Mouse (Mus musculus): Measurements from ENCODE around the gene Pphln1. TPM values are rescaled to one million over a fixed set of nuclear protein-coding genes. Genes with fewer than 3 reads are reported as not detected.
"Not testable (repeated sequence)": the region's sequence is repeated elsewhere in the genome, so short reads cannot be mapped to it uniquely, and the experiment has no call there.

The Pphln1 gene
- polyA plus RNA-seq (2012; rRNA removed) = 2.3 TPM in 2 replicates

DNA sequence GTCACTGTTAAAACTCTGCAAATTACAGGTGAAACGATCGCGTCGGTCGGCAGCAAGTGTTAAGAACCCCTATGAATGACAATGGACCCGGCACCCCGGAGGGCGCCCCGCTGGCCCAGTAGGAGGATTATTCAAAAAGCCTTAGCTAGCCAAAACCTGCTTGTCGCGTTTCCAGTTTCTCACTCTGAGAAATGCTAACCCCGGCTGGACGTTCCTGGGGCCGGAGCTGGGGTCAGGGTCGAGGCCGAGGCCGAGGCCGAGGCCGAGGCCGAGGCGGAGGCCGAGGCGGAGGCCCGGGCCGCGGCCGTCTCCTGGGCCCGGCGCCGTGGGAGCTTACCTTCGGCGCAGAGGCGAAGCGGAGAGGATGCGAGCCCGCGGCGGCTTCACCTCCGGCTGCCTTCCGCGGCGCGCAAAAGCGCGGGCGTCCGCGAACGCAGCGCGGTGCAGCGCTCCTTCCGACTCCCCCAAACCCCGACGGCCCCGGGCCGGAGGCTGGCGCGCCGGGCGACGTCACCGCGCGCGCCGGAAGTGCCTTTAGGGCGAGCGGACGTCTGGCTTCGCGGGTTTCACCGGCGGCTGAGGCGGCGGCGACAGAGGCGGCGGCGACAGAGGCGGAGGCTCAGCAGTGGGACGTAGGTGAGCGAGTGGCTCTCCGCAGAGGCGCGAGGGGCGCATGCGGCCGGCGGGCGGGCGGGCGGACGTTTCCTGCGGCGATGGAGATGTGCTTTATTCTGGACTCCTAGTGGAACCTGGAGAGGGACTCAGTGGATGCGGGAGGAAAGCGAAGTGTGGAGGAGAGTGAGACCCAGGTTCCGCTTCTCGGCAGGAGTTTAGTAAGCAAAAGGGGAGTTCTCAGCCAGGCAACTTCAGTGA lies at the start of gene Pphln1, which contains the start of gene Zcrb1:
Gene Pphln1, plus strand, starts transcription at position 525 of the 873 bp plus-strand sequence.
Gene Zcrb1, minus strand, starts transcription at position 509 of the 873 bp plus-strand sequence.
- peaks cover 7% of the 10 kb centered on the region; the same call in 1 of the 2 replicates for H3K4me1 ChIP-seq (ENCODE audit: control insufficient read depth, insufficient read depth, insufficient read length, low read length)
- under 1% methylated on average over 100 of the region's 100 CpGs for WGBS
- peaks cover 9% of the 10 kb centered on the region for H3K36me3 ChIP-seq (ENCODE audit: control insufficient read depth, insufficient read depth, low read length)
- H3K27me3 ChIP-seq (ENCODE audit: control insufficient read depth, insufficient read depth, low read length) = no peaks in the 10 kb centered on the region
- H3K27ac ChIP-seq (ENCODE audit: insufficient read depth, low read depth, low read length) = peak within 1 kb of the TSS; percentile 46; the same call in 1 of the 2 replicates
- TF ChIP-seq CTCF (IDR thresholded peaks at IDR 0.05; ENCODE audit: extremely low read depth, insufficient read length, insufficient replicate concordance, low read depth, low read length) = no peak
- TF ChIP-seq POLR2A (IDR thresholded peaks at IDR 0.05; ENCODE audit: low read depth, low read length) = peak; percentile 77
- peak within 1 kb of the TSS; percentile 93 for H3K4me3 ChIP-seq (ENCODE audit: low read depth, low read length)

DNA sequence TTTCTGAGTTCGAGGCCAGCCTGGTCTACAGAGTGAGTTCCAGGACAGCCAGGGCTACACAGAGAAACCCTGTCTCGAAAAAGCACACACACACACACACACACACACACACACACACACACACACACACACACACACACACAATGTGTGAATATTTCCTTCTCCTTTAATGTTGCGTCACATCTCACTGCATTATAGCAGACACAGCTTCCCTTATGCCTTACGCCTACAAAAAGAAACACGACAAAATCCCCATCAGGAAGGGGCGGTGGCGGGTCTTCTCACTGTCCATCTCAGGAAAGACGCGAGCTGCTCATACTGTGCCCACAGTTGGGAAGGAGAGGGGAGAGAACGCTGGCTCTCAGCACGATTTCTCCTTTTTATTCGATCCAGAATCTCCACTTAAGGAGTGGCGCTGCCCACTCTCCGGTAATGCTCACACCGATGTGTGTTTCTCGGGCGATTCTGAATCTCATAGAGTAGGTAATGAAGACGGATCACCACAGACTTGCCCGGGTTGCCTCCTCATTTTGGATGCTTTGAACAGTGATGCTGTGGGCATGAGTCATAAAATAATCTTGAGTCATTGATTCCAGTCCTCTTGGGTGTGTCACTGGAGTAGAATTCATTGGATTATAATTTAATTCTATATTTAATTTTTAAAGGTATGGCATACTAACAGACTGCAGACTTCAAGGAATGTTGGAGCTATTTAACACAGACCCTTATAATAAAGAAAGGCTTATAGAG lies 39.6 kb upstream of the Pphln1 start:
- no peak for TF ChIP-seq CTCF (IDR thresholded peaks at IDR 0.05; ENCODE audit: extremely low read depth, insufficient read length, insufficient replicate concordance, low read depth, low read length)
- no peak for TF ChIP-seq POLR2A (IDR thresholded peaks at IDR 0.05; ENCODE audit: low read depth, low read length)
- Histone ChIP-seq H3K27ac (ENCODE audit: insufficient read depth, low read depth, low read length) (no peak overlapping the region), H3K36me3 (ENCODE audit: control insufficient read depth, insufficient read depth, low read length) (no peaks in the 10 kb centered on the region), H3K4me3 (ENCODE audit: low read depth, low read length) (no peak overlapping the region), H3K4me1 (ENCODE audit: control insufficient read depth, insufficient read depth, insufficient read length, low read length) (no peaks in the 10 kb centered on the region), H3K27me3 (ENCODE audit: control insufficient read depth, insufficient read depth, low read length) (no peaks in the 10 kb centered on the region)
- 85% methylated on average over 19 of the region's 19 CpGs for WGBS

DNA sequence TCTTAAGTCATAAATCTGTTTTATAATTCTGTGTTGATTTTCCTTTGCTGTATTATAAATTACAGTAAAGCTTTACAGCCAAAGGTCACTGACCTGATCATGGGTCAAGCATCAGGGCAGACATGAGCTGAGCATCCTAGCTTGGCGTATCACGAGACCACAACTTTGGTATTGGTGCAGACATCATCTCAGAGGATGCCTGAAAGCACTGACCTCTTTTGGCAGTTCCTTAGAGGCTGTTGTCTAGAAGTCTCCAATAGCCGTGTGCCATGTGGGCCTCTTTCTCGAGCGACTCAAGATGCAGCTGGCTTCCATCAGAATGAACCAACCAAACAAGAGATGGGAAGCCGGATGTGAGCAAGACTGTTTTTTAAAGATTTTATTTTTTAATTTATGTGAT lies 32.6 kb upstream of the Pphln1 start:
- no peak overlapping the region for H3K27ac ChIP-seq (ENCODE audit: insufficient read depth, low read depth, low read length)
- H3K4me3 ChIP-seq (ENCODE audit: low read depth, low read length) = no peak overlapping the region
- no peaks in the 10 kb centered on the region for H3K4me1 ChIP-seq (ENCODE audit: control insufficient read depth, insufficient read depth, insufficient read length, low read length)
- no peak for TF ChIP-seq CTCF (IDR thresholded peaks at IDR 0.05; ENCODE audit: extremely low read depth, insufficient read length, insufficient replicate concordance, low read depth, low read length)
- TF ChIP-seq POLR2A (IDR thresholded peaks at IDR 0.05; ENCODE audit: low read depth, low read length) = no peak
- H3K36me3 ChIP-seq (ENCODE audit: control insufficient read depth, insufficient read depth, low read length) = no peaks in the 10 kb centered on the region
- no peaks in the 10 kb centered on the region for H3K27me3 ChIP-seq (ENCODE audit: control insufficient read depth, insufficient read depth, low read length)
- 83% methylated on average over 6 of the region's 6 CpGs for WGBS

DNA sequence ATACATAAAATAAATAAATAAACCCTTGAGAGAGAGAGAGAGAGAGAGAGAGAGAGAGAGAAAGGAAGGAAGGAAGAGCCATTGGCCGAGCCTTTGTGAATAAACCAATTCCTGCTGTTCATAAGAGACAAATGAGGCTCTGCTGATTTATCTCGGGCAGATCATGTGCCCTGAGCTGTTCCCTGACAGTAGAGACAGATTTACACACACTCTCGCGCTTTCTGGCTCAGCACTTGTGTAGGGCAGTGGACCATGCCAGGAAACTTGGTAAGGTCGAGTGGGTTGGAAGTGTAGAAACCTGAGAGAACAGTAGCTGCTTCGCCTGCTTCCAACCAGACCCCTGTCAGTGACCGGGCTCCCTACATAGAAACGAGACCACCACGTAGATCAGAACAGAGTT lies 29.6 kb upstream of the Pphln1 start:
- no peak overlapping the region for H3K27ac ChIP-seq (ENCODE audit: insufficient read depth, low read depth, low read length)
- no peak overlapping the region for H3K4me3 ChIP-seq (ENCODE audit: low read depth, low read length)
- no peaks in the 10 kb centered on the region; the same call in 1 of the 2 replicates for H3K27me3 ChIP-seq (ENCODE audit: control insufficient read depth, insufficient read depth, low read length)
- no peak for TF ChIP-seq POLR2A (IDR thresholded peaks at IDR 0.05; ENCODE audit: low read depth, low read length)
- no peak for TF ChIP-seq CTCF (IDR thresholded peaks at IDR 0.05; ENCODE audit: extremely low read depth, insufficient read length, insufficient replicate concordance, low read depth, low read length)
- no peaks in the 10 kb centered on the region for H3K4me1 ChIP-seq (ENCODE audit: control insufficient read depth, insufficient read depth, insufficient read length, low read length)
- WGBS = 60% methylated on average over 9 of the region's 9 CpGs
- H3K36me3 ChIP-seq (ENCODE audit: control insufficient read depth, insufficient read depth, low read length) = no peaks in the 10 kb centered on the region

DNA sequence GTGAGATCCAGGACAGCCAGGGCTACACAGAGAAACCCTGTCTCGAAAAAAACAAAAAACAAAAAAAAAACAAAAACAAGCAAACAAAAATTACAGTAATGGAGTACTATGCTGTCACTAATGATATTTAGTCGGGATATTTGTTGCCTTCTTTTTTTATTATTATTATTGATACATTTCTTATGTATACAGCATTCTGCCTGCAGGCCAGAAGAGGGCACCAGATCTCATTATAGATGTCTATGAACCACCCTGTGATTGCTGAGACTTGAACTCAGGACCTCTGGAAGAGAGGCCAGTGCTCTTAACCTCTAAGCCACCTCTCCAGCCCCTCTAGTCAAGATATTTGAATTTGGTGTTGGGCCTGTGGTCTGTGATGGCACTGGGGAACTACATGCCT lies 26.3 kb upstream of the Pphln1 start:
- Histone ChIP-seq H3K27me3 (ENCODE audit: control insufficient read depth, insufficient read depth, low read length) (no peaks in the 10 kb centered on the region; the same call in 1 of the 2 replicates), H3K36me3 (ENCODE audit: control insufficient read depth, insufficient read depth, low read length) (no peaks in the 10 kb centered on the region), H3K4me3 (ENCODE audit: low read depth, low read length) (no peak overlapping the region), H3K4me1 (ENCODE audit: control insufficient read depth, insufficient read depth, insufficient read length, low read length) (no peaks in the 10 kb centered on the region), H3K27ac (ENCODE audit: insufficient read depth, low read depth, low read length) (no peak overlapping the region)
- WGBS = 81% methylated on average over 2 of the region's 2 CpGs
- no peak for TF ChIP-seq CTCF (IDR thresholded peaks at IDR 0.05; ENCODE audit: extremely low read depth, insufficient read length, insufficient replicate concordance, low read depth, low read length)

DNA sequence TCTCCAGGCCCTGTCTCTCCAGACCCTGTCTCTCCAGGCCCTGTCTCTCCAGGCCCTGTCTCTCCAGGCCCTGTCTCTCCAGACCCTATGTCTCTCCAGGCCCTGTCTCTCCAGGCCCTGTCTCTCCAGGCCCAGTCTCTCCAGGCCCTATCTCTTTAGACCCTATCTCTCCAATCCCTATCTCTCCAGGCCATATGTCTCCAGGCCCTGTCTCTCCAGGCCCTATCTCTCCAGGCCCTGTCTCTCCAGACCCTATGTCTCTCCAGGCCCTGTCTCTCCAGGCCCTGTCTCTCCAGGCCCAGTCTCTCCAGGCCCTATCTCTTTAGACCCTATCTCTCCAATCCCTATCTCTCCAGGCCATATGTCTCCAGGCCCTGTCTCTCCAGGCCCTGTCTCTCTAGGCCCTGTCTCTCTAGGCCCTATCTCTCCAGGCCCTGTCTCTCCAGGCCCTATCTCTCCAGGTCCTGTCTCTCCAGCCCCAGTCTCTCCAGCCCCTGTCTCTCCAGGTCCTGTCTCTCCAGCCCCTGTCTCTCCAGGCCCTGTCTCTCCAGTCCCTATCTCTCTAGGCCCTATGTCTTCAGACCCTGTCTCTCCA lies 25.5 kb upstream of the Pphln1 start:
- not testable (repeated sequence) for H3K4me1 ChIP-seq (ENCODE audit: control insufficient read depth, insufficient read depth, insufficient read length, low read length); H3K27ac ChIP-seq (ENCODE audit: insufficient read depth, low read depth, low read length); H3K36me3 ChIP-seq (ENCODE audit: control insufficient read depth, insufficient read depth, low read length); H3K4me3 ChIP-seq (ENCODE audit: low read depth, low read length); H3K27me3 ChIP-seq (ENCODE audit: control insufficient read depth, insufficient read depth, low read length)

DNA sequence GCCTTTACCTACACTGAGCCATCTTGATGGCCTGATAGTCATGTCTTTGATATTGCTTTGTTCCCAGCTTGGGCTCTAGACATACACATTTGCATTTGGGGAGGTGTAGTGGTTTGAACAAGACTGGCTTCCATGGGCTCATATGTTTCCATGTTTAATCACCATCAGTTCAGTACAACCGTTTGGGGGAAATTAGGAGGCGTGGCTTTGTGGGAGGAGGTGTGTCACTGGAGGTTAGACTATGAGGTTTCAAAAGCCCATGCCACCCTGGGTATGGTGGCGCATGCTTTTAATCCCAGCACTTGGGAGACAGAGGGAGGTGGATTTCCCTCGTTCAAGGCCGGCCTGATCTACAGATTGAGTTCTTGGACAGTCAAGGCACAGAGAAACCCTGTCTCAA lies 22.5 kb upstream of the Pphln1 start:
- Histone ChIP-seq H3K4me1 (ENCODE audit: control insufficient read depth, insufficient read depth, insufficient read length, low read length) (no peaks in the 10 kb centered on the region), H3K4me3 (ENCODE audit: low read depth, low read length) (no peak overlapping the region), H3K36me3 (ENCODE audit: control insufficient read depth, insufficient read depth, low read length) (no peaks in the 10 kb centered on the region), H3K27me3 (ENCODE audit: control insufficient read depth, insufficient read depth, low read length) (no peaks in the 10 kb centered on the region; the same call in 1 of the 2 replicates), H3K27ac (ENCODE audit: insufficient read depth, low read depth, low read length) (no peak overlapping the region)
- TF ChIP-seq CTCF (IDR thresholded peaks at IDR 0.05; ENCODE audit: extremely low read depth, insufficient read length, insufficient replicate concordance, low read depth, low read length) (no peak), POLR2A (IDR thresholded peaks at IDR 0.05; ENCODE audit: low read depth, low read length) (no peak)
- WGBS = 84% methylated on average over 5 of the region's 5 CpGs

All from small intestine, adult 2 months (tissue).